Mouse (Mus musculus): ENCODE measurements at regions not wholly inside any gene's neighbourhood (a gene's known extent, or its start where the extent isn't known, plus 50 kb on each side); places are given as distances from the start of the nearest gene placed in this dataset.
A peak's percentile ranks its signal among the peaks of the same experiment; 100 is the strongest.
"Not testable (repeated sequence)": the region's sequence is repeated elsewhere in the genome, so short reads cannot be mapped to it uniquely, and the experiment has no call there.

DNA sequence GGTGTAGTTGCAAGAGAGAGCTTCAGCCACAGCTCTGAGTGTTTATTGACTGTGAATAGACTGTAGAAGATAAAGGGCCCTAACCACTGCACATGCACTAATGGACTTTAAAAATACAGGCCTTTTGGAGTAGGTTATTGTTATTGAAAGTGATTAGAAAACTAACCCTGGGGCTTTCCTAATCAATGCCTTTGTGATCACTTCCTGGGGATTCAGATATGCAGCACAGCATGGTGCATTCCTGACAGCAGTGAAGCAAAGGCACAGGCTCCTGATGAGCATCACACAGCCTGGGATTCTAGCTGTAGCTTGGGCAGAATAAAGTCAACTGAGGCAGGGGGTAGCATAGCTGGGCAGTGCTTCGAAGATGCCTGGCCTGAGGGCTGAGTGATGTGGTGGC is 87.3 kb downstream of the Gm11077 start:
- no peak for DNase-seq (ENCODE audit: low spot score in 2 of 2)

DNA sequence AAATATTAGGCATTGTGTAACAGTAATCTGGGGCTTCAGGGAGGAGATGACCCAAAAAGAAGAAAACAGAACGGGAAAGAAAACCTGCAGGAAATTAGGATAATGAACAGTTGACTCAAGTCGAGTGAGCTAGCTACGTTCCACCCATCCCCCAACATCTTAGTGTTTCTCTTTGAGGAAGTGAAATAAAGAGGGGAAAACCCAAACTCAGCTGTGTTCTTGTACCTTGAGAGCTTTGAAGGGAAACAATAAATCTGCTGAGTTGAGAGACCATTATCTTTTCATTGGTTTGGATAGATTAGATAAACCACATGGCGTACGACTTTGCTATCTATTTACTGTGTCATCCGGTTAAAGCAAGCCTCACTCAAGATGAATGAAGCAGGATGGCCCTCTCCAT is 87.7 kb downstream of the Gm11077 start:
- no peak for DNase-seq (ENCODE audit: low spot score in 2 of 2)

DNA sequence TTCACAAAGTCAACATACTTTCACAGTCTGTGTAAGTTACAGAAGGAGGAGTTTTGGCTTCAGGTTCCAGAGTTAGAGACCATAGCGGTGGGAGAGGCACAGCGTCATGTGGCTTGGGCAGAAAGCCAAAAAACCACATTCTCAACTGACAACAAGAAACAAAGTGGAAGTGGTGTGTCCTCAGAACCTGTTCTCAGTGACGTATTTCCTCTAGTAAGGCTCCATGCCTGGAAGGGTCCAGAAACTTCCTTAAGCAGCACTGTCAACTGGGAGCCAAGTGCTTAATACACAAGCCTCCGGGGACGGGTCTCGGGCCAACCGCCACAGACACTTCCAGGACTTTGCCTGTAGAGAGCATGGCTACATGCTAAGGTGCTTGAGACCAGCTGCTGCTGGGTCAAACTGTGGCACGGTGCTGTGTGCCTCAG is 90.4 kb downstream of the Gm11077 start:
- no peak for DNase-seq (ENCODE audit: low spot score in 2 of 2)

GRCm38 (mm10) chr6:140826522-140826921 is 97.4 kb downstream of the Gm11077 start:
- no peak for DNase-seq (ENCODE audit: low spot score in 2 of 2)

DNA sequence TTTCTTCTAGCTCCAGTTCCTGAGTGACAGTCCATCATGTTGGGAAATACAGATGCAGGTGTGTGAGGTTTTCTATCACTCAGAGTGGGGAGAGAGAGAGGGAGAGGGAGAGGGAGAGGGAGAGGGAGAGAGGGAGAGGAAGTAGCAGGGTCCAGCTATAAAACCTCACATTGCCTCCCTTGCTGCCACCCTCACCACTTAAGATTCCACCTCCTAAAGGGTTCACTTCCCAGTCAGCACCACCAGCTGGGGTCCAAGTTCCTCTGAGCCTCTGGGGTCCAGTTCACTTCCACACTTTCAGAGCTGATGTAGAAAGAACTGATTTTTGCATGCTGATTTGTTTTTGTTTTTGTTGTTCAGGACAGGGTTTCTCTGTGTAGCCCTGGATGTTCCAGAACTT is 98.6 kb downstream of the Gm11077 start:
- DNase-seq (ENCODE audit: low spot score in 2 of 2), result no peak

DNA sequence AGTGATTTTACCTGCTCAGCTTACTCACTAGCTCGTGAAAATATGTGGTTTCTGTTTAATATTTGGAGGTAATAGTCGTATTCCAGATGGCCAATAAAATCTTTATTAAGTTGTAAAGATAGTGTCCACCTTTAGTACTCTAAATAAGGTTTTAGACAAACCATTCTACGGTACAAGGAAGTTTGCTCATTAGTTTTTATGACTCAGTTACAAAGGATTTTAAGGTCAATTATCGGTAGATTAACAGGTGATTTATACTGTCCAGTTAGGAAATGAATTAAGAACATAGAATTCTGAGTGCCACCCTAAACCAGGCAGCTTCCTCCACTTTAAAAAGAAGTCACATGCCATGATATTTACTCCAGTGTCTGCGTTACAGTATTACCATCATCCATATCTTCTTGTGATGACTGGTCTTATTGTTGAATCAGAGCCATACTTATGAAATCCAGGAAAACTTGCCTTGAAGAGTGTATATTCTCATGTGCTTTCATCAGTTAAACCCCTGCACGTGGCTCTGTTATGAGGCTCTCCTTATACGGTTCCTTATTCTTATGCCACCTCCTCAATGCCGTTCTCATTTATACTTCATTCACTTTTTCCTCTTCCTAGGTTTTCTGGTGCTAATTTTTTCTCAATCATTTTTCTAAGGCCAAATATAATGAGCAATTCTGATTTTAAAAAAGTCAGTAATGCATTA is 114.4 kb downstream of the Gm11077 start:
- DNase-seq (ENCODE audit: low spot score in 2 of 2), result no peak

- no peak for DNase-seq (ENCODE audit: low spot score in 2 of 2)
Measured at GRCm38 (mm10) chr6:140847165-140847564, 118.1 kb downstream of the Gm11077 start.

DNA sequence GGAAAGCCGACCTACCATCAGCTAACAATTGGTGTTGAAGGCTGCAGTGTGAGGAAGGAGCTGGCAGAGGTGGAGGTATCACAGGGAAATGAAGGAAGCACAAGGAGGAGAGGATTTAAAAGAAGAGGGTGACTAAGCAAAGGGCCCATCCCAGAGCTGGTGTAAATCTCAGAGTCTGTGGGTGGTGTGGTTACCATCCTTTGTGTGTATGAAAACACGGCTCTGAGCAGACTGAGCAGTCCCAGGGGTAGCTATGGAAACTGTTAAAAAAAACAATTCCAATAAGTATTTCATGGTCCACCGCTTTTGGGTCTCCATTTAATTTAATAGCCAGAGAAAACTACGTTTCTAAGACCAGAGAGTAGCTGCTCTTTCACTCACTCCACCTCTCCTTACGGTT is 123.3 kb downstream of the Gm11077 start:
- DNase-seq (ENCODE audit: low spot score in 2 of 2), result no peak

- peak in 1 of 2 experiments; percentile 4 for DNase-seq (ENCODE audit: low spot score in 2 of 2)
Measured at GRCm38 (mm10) chr6:140853508-140853907, 124.4 kb downstream of the Gm11077 start.

DNA sequence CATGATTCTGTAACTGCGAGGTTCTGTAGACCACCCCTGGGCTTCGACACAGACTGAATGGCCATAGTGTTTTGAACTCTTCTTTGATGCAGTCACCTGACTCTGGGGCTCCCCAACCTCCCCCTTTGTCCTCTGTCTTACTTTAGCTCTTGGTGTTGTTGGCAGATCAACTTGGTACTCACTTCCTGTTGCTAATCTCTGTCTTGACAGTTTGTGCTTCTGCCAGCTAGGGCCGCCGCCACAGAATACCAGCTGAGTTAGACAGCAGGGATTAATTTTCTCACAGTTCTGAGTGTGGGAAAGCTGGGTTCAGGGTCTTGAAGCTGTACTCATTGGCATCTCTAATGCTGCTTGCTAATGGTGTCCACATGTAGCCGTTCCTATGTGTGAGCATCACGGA is 125.6 kb downstream of the Gm11077 start:
- DNase-seq (ENCODE audit: low spot score in 2 of 2), result no peak

DNA sequence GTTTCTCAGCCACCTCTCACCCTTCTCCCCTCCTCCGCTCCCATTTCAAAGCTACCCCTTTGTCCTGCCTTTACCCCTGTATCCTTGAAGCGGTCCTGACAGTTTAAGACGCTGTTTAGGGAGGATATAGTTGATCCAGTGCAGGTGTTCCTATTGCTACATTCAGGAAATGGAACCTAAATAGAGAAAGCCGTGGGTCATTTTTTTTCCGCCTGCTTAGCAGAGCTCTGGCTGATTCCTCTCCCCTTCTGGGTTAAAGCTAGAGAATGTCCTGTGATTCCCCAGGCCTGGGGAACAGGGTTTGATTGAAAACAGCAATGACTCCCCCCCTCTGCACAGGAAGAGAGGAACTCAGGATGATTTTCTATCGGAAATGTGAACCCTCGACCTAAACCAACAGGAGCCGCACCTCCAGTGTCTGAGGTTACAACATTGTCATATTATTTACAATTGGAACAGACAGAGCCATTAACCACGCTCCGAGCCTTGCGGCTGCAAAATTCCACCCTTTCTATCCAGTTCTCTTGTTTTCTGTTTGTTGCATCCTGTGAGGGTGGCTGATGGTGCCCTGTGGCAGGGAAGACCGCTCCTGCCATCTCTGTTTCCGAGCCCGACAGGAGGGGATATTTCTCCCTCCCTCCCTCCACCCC is 127.5 kb downstream of the Gm11077 start:
- DNase-seq (ENCODE audit: low spot score in 2 of 2), result no peak

DNA sequence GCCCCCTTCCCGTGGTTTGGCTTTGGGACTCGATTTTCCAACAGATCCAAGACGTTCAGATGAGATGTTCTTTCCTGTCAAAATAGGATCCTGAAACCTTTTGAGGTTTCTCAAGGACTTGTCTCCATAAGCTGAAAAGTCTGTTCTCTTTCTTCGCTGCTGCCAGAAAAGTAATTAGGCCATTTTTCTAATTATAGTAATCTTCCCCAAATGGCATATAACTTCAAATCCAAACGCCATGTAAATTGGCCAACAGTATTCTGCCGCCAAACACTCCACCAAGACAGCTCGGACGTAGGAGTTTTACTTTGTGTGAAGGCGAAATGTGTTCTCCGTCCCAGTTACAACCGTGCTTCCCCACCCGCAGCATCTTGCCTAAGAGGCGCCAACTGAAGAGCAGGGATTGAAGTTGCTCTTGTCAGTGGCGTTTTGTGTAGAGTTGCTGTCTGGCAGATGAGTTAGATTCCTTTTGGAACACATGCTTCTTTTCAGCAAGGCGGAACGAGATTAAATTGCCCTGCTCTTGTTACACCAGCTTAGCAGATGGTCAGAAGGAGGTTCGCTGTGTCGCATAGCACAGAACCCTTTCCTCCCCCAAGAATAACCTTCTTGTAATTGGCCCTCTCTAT is 128.1 kb downstream of the Gm11077 start:
- DNase-seq (ENCODE audit: low spot score in 2 of 2), result no peak

DNA sequence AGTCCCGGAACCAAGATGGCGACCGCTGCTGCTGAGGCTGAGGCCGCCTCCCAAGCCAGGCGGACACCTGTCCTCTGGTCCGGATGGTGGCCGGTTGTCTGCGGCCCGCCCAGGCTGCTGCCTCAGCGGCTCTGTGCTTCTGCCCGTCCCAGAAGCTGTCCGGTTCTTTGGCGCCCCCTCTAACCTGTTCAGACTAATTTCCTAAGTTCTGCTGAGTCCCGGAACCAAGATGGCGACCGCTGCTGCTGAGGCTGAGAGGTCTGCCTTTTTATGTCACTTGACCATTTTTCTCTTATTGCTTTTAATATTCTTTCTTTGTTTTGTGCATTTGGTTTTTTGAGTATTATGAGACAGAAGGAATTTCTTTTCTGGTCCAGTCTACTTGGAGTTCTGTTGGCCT is 140.4 kb downstream of the Gm11077 start:
- not testable (repeated sequence) for DNase-seq (ENCODE audit: low spot score in 2 of 2)

GRCm38 (mm10) chr6:140874831-140875230 is 145.7 kb downstream of the Gm11077 start:
- no peak for DNase-seq (ENCODE audit: low spot score in 2 of 2)

DNA sequence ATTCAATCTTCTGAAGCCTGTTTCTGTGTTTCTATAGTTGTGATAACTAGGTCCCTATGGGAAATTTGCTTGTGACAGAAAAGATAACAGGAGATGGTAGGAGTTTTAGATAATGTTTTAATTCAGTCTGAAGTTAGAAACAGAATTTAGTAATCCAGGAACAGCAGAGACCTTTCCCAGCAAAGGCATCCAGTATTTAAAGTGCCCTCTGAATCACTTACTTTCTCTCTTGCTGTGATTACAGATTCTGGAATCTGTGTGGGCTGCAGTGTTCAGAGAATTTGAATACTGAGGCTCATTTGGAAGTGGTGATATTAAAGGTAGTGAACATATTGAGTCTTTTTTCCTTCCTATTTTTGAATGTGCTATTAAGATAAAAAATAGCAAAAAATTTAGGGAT is 154.6 kb downstream of the Gm11077 start:
- no peak for DNase-seq (ENCODE audit: low spot score in 2 of 2)

DNA sequence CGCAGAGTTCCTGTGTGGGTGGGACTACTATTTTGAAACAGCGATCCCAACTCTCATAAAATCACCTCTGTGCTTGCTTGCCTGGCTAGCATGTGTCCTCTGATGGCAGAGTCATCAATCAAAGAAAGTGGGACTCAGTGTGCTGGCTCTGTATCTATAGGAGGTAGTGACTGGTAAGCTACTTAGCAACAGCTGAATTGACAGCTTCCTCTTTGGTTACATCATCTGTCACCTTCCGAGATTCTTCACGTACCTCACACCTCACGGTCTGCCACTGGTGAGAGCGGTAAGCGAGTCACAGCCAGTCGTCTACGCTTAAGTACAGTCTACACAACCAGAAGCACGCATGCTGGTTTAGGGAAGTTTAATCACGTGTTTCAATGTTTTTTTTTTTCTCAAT is 159.5 kb downstream of the Gm11077 start:
- no peak for DNase-seq (ENCODE audit: low spot score in 2 of 2)

- no peak for DNase-seq (ENCODE audit: low spot score in 2 of 2)
Measured at GRCm38 (mm10) chr6:140890060-140890459, 161.0 kb downstream of the Gm11077 start.

DNA sequence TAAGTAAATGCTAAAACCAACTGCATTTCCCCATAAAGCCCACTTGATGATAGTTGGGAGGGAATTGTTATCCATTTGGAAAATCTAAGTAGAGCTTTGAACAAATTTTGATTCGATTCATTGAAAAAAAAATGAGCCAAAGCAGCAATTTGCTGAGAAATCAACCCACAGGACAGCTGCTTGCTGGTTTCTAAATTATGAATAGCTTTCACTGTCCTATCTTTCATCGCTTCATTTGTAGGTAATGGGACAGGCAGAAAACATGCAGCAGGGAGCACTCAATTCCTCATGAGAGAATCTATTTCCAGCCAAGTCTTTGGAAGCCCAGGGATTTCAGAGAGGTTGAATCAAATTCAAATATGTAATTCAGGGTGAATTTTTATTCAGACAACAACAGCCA is 161.5 kb downstream of the Gm11077 start:
- DNase-seq (ENCODE audit: low spot score in 2 of 2), result no peak

GRCm38 (mm10) chr6:140894467-140894866 is 165.4 kb downstream of the Gm11077 start:
- no peak for DNase-seq (ENCODE audit: low spot score in 2 of 2)

GRCm38 (mm10) chr6:140895441-140895840 is 166.4 kb downstream of the Gm11077 start:
- no peak for DNase-seq (ENCODE audit: low spot score in 2 of 2)

- DNase-seq (ENCODE audit: low spot score in 2 of 2), result no peak
Measured at GRCm38 (mm10) chr6:140897111-140897510, 168.0 kb downstream of the Gm11077 start.

DNA sequence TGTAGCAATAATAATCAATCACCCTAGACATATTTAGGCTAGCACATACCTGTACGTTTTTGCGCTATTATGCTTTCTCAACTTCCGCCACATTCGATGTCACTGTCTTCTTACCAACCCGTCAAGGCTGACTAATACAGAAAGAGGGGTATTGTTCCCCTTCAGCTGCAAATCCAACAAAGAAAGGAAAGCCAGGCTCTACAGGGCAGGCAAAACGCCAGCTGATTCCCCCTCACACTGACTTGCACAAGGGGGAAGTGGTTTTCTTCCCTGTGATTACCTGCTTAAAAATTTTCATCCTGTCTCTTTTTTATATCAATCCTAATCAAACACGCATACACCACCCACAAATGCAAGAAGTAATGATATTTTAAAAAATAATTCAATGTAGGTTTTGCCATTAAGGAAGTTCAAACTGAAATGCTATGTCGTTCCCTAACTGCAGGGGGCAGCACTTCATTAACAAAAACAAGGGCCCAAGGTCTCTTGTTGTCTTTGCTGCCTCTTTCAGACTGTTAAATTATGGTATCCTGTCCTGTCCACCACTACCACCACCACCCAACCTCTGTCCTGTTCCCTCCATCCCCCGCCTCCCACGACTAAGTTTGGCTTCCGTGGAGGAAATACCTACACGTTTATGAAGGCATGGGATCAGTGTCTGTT is 195.4 kb downstream of the Gm11077 start:
- no peak for DNase-seq (ENCODE audit: low spot score in 2 of 2)

GRCm38 (mm10) chr6:140927616-140928015 is 198.5 kb downstream of the Gm11077 start:
- DNase-seq (ENCODE audit: low spot score in 2 of 2), result no peak

Data from spleen, postnatal 14 days (tissue).